ENCODE assay signal across 11 mouse cellular contexts in the genomic region with DNA sequence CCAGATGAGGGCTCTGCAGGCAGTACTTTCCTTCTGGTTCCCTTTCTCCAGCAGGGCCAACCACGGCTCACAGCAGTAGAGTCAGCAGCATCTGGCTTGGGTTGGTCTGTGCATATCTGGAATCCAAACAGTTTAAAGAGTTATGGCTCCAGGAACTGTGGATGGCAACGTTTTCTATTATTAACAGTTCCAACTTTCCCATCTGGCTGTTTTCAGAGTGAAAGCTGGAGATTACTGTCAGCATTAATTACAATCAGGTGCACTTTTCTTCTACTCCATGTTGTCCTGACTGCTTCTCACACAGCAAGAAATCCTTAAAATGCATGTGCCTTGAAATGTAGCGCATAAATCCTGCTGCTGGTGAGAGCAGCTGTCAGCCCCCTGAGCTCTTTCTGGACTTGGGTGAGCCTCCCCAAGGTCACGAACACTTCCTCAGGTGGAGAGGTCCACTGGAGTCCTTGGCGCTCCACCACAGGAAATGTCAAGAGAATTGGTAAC.
DNase-seq lines count a peak whose midpoint lies in the region; ATAC-seq and TF ChIP-seq lines count a peak whose summit lies in the region.
"Had no signal": no experiment of that assay in that cellular context is flagged by ENCODE, and none has a peak within 500 bp of the region (broad histone marks: within the 10 kb centered on the region; RNA-seq: fewer than 3 reads in every experiment).

No protein-coding gene starts in this region.

- H3K27me3 ChIP-seq in neural tube, embryonic 15.5 days (replicated peaks), result no peaks in the 10 kb centered on the region
- no peaks in the 10 kb centered on the region for H3K27me3 ChIP-seq in kidney, postnatal 0 days (ENCODE audit: insufficient read depth, low read length)
- no peaks in the 10 kb centered on the region for H3K27me3 ChIP-seq in stomach, embryonic 16.5 days (ENCODE audit: control insufficient read depth, insufficient read depth, low read length)
- H3K27me3 ChIP-seq: lung, embryonic 15.5 days had no signal

- no peak overlapping the region for H3K4me3 ChIP-seq in neural tube, embryonic 15.5 days (replicated peaks)
- H3K4me3 ChIP-seq in kidney, postnatal 0 days (replicated peaks; ENCODE audit: low read depth, low read length), result no peak overlapping the region
- H3K4me3 ChIP-seq in stomach, embryonic 16.5 days (replicated peaks; ENCODE audit: low read length), result no peak overlapping the region
- H3K4me3 ChIP-seq: heart, embryonic 10.5 days; lung, embryonic 15.5 days had no signal

- no peak overlapping the region for H3K27ac ChIP-seq in neural tube, embryonic 15.5 days (replicated peaks)
- peak overlapping the region; percentile 62 for H3K27ac ChIP-seq in kidney, postnatal 0 days
- peak overlapping the region; percentile 27; the same call in 1 of the 2 replicates for H3K27ac ChIP-seq in stomach, embryonic 16.5 days (ENCODE audit: low read length)
- H3K27ac ChIP-seq: heart, embryonic 10.5 days; lung, embryonic 15.5 days had no signal

- H3K9ac ChIP-seq in neural tube, embryonic 15.5 days (replicated peaks), result no peak overlapping the region
- H3K9ac ChIP-seq in kidney, postnatal 0 days (ENCODE audit: low read depth, low read length), result no peak overlapping the region
- no peak overlapping the region for H3K9ac ChIP-seq in stomach, embryonic 16.5 days (ENCODE audit: low read length)
- H3K9ac ChIP-seq: lung, embryonic 15.5 days had no signal

- no peaks in the 10 kb centered on the region for H3K36me3 ChIP-seq in neural tube, embryonic 15.5 days
- H3K36me3 ChIP-seq in kidney, postnatal 0 days (ENCODE audit: insufficient read depth, low read length), result no peaks in the 10 kb centered on the region
- no peaks in the 10 kb centered on the region for H3K36me3 ChIP-seq in stomach, embryonic 16.5 days (ENCODE audit: control insufficient read depth, insufficient read depth, low read length)
- H3K36me3 ChIP-seq: heart, embryonic 10.5 days; lung, embryonic 15.5 days had no signal

- H3K4me2 ChIP-seq in neural tube, embryonic 15.5 days, result no peak overlapping the region
- no peak overlapping the region for H3K4me2 ChIP-seq in kidney, postnatal 0 days (ENCODE audit: low read length)
- H3K4me2 ChIP-seq in stomach, embryonic 16.5 days (ENCODE audit: low read depth, low read length), result no peak overlapping the region
- H3K4me2 ChIP-seq: lung, embryonic 15.5 days had no signal

- TF ChIP-seq CTCF in kidney, postnatal 0 days (IDR thresholded peaks at IDR 0.05; ENCODE audit: low read depth), result no peak; the same call in 1 of the 2 replicates

- H3K4me1 ChIP-seq in neural tube, embryonic 15.5 days, result no peaks in the 10 kb centered on the region
- H3K4me1 ChIP-seq in kidney, postnatal 0 days (replicated peaks; ENCODE audit: insufficient read depth, low read length), result peaks cover 7% of the 10 kb centered on the region; the same call in 1 of the 2 replicates
- H3K4me1 ChIP-seq in stomach, embryonic 16.5 days (ENCODE audit: control insufficient read depth, insufficient read depth, low read length), result peaks cover 4% of the 10 kb centered on the region; the same call in 1 of the 2 replicates
- H3K4me1 ChIP-seq: heart, embryonic 10.5 days; lung, embryonic 15.5 days had no signal

- 75% methylated on average over 5 of the region's 5 CpGs for WGBS in neural tube, embryonic 15.5 days
- WGBS in kidney, postnatal 0 days, result 36% methylated on average over 5 of the region's 5 CpGs
- 37% methylated on average over 5 of the region's 5 CpGs for WGBS in stomach, embryonic 16.5 days

- DNase-seq in frontal cortex, postnatal 25 days (ENCODE audit: low spot score in 2 of 2), result no peak
- DNase-seq in neural tube, embryonic 10.5 days (ENCODE audit: extremely low spot score, low spot score), result peak; percentile 36
- DNase-seq in kidney, postnatal 0 days (ENCODE audit: low spot score), result peak; percentile 39
- no peak for DNase-seq in thymus, postnatal 4 days
- no peak for DNase-seq in lung, postnatal 25 days (ENCODE audit: low spot score)
- DNase-seq: cerebellum, postnatal 25 days had no signal

- no peaks in the 10 kb centered on the region for H3K9me3 ChIP-seq in neural tube, embryonic 15.5 days (replicated peaks)
- no peaks in the 10 kb centered on the region for H3K9me3 ChIP-seq in kidney, postnatal 0 days (replicated peaks; ENCODE audit: low read length)
- H3K9me3 ChIP-seq in stomach, embryonic 16.5 days (replicated peaks; ENCODE audit: control insufficient read depth, low read length), result no peaks in the 10 kb centered on the region
- H3K9me3 ChIP-seq: heart, embryonic 10.5 days; lung, embryonic 15.5 days had no signal

- peak; percentile 13; the same call in 1 of the 2 replicates for ATAC-seq in frontal cortex, adult (ENCODE audit: low TSS enrichment)
- ATAC-seq in neural tube, embryonic 15.5 days (ENCODE audit: low FRiP score), result no peak
- ATAC-seq in kidney, postnatal 0 days (replicated peaks; ENCODE audit: low FRiP score, low read depth), result peak; percentile 25; the same call in 1 of the 2 replicates
- peak; percentile 85 for ATAC-seq in stomach, embryonic 16.5 days (ENCODE audit: insufficient read depth, low FRiP score)

Comparison
In these comparisons a context has a peak if more than half of its experiments do, and no peak if none do; other contexts are left out.
1. DNase-seq: peak in neural tube, embryonic 10.5 days (single experiment) and kidney, postnatal 0 days (single experiment); none in frontal cortex, postnatal 25 days (0 of 2), thymus, postnatal 4 days (single experiment) and lung, postnatal 25 days (single experiment).